Mouse (Mus musculus) fibroblast of lung, adult 2 months (primary cell): ENCODE measurements around the gene Vma21-ps.
"Not testable (repeated sequence)": the region's sequence is repeated elsewhere in the genome, so short reads cannot be mapped to it uniquely, and the experiment has no call there.

Source experiments
- DNase-seq: peaks from one replicate; pipeline ENCODE4 v3.0.0-alpha.2; 2011; ENCODE audit warnings: low read depth

Vma21-ps gene

GRCm38 (mm10) chr4:52497144-52497543, at the start of gene Vma21-ps:
Gene Vma21-ps (minus strand): TSS chr4:52497244.
- not testable (repeated sequence) for DNase-seq

GRCm38 (mm10) chr4:52543001-52543400, 46.0 kb upstream of the Vma21-ps start:
- DNase-seq, result no peak

- DNase-seq, result no peak
Measured at GRCm38 (mm10) chr4:52530636-52531035, 33.6 kb upstream of the Vma21-ps start.

- no peak for DNase-seq
Measured at GRCm38 (mm10) chr4:52526464-52526863, 29.4 kb upstream of the Vma21-ps start.

GRCm38 (mm10) chr4:52519301-52519700, 22.3 kb upstream of the Vma21-ps start:
- DNase-seq, result no peak

GRCm38 (mm10) chr4:52517580-52517979, 20.5 kb upstream of the Vma21-ps start:
- no peak for DNase-seq

GRCm38 (mm10) chr4:52487486-52487885, 9.6 kb downstream of the Vma21-ps start:
- no peak for DNase-seq

- DNase-seq, result no peak
Measured at GRCm38 (mm10) chr4:52473431-52473830, 23.6 kb downstream of the Vma21-ps start.

GRCm38 (mm10) chr4:52461321-52461720, 35.7 kb downstream of the Vma21-ps start:
- no peak for DNase-seq

GRCm38 (mm10) chr4:52459726-52460125, 37.3 kb downstream of the Vma21-ps start:
- DNase-seq, result no peak
